Mouse (Mus musculus) thymus, adult 2 months (tissue): ENCODE measurements around the gene Gm20594.

Experiments used
- CTCF ChIP-seq: fragments of 200-500 bp; IDR thresholded peaks from 2 replicates; pipeline ENCODE4 v1.5.1; 2012; ENCODE audit warnings: mild to moderate bottlenecking, control low read depth, low read length, moderate library complexity, borderline replicate concordance; ENCODE audit not compliant: control insufficient read depth, poor library complexity, insufficient read depth; ENCODE audit errors: extremely low read depth
- POLR2A ChIP-seq: fragments of 200-500 bp; IDR thresholded peaks from 2 replicates; pipeline ENCODE4 v1.6.1; 2012; ENCODE audit warnings: mild to moderate bottlenecking, low read length, control low read depth, moderate library complexity; ENCODE audit not compliant: control insufficient read depth, poor library complexity, insufficient read depth; ENCODE audit errors: extremely low read depth

DNA sequence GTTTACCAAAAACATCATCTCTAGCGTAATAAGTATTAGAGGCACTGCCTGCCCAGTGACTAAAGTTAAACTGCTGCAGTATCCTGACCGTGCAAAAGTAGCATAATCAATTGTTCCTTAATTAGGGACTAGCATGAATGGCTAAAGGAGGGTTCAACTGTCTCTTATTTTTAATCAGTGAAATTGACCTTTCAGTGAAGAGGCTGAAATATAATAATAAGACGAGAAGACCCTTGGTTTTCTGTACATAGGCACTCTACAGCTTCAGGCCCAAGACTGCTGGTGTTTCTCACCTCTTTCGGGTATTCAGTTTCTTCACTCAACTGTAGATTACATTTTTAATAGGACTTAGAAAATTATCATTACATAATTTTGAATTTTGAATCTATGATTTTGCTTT lies 398 bp downstream of the Gm20594 start:
- TF ChIP-seq POLR2A (no peak), CTCF (no peak)
